Mouse (Mus musculus): Measurements from ENCODE around the gene Pnpla1. TPM values are rescaled to one million over a fixed set of nuclear protein-coding genes. Genes with fewer than 3 reads are reported as not detected.

Gene Pnpla1
- total and polyA plus RNA-seq, 3 experiments, result not detected

DNA sequence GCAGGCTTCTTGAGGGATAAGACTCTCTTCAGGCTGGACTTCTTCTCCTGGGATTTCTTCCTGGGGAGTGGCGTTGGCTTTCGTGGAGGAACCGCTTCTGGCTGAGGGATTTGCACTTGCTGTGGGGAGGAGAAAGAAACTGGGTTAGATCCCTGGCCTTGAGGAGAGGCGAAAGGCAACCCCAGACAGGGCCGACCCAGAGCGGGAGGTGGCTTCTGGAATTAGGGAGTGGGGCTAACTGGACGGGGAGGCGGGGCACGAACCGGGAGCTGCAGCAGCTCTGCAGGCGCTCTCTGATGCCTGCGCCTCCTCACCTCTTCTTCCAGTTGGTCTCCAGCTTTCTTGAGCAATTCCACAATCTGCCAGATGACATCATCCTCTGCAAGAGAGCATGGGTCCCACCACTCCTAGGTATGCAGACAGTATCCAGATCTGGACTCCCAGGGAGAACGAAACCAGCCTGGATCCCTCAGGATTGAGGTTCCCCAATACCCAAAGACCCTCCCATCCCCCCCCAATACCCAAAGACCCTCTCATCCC, 47.2 kb downstream of the Pnpla1 start:
- H3K4me2 ChIP-seq (ENCODE audit: insufficient read depth, low read depth, poor library complexity, severe bottlenecking), result no peak overlapping the region
- H3K36me3 ChIP-seq (replicated peaks in 1 of 2; ENCODE audit: control insufficient read depth in 1 of 2, insufficient read depth in 1 of 2, low read length in 1 of 2), result no peaks in the 10 kb centered on the region
- dilution Hi-C loops (cut with MboI; ENCODE audit: extremely low pct_ligation_motif_present, extremely low pct_unique_long_range_greater_than_20kb, low sequenced_read_pairs) (no loop called here), in situ Hi-C loops (cut with MboI; ENCODE audit: low pct_ligation_motif_present, low pct_unique_long_range_greater_than_20kb, low sequenced_read_pairs) (loop anchor here (10.0 kb wide), 1 partner anchor 109 kb away; no protein-coding TSS in a partner anchor)
- no peaks in the 10 kb centered on the region for H3K79me2 ChIP-seq (replicated peaks; ENCODE audit: control insufficient read depth, extremely low read depth, insufficient read depth, poor library complexity, severe bottlenecking)
- no peak for DNase-seq (ENCODE audit: extremely low read depth)
- H3K9ac ChIP-seq (ENCODE audit: insufficient read depth, low read depth), result no peak overlapping the region
- H3K9me3 ChIP-seq (replicated peaks; ENCODE audit: low read length), result peaks cover 11% of the 10 kb centered on the region
- no peak overlapping the region for H3K4me3 ChIP-seq (replicated peaks in 1 of 3; ENCODE audit: low read depth in 2 of 3, low read length in 2 of 3, poor library complexity in 1 of 3)
- H3K4me1 ChIP-seq (ENCODE audit: control insufficient read depth in 1 of 2, insufficient read depth in 2 of 2), result no peaks in the 10 kb centered on the region
- H3K27ac ChIP-seq (ENCODE audit: insufficient read depth, low read depth), result no peak overlapping the region
- TF ChIP-seq ZKSCAN1 (IDR thresholded peaks at IDR 0.05; ENCODE audit: borderline replicate concordance, low read depth, low read length) (no peak), MEF2A (IDR thresholded peaks at IDR 0.05; ENCODE audit: borderline replicate concordance, low read depth, low read length) (no peak), POLR2A (IDR thresholded peaks at IDR 0.05; ENCODE audit: low read depth, low read length) (no peak), MXI1 (IDR thresholded peaks at IDR 0.05; ENCODE audit: low read depth, low read length) (no peak), TCF12 (IDR thresholded peaks at IDR 0.05; ENCODE audit: low read depth, low read length) (no peak), MAX (IDR thresholded peaks at IDR 0.05; ENCODE audit: low read length) (no peak), RCOR1 (conservative IDR thresholded peaks at IDR 0.05; ENCODE audit: low read depth, low read length) (no peak), CHD2 (IDR thresholded peaks at IDR 0.05; ENCODE audit: low read length) (no peak), SIN3A (IDR thresholded peaks at IDR 0.05; ENCODE audit: low read length) (no peak), CTCF (conservative IDR thresholded peaks at IDR 0.05 in 1 of 2, IDR thresholded peaks at IDR 0.05 in 1 of 2; ENCODE audit: low read depth in 2 of 2, low read length in 2 of 2) (no peak), GABPA (IDR thresholded peaks at IDR 0.05; ENCODE audit: insufficient replicate concordance, low read depth, low read length) (no peak), E2F4 (IDR thresholded peaks at IDR 0.05; ENCODE audit: insufficient replicate concordance, low read depth, low read length) (no peak), UBTF (IDR thresholded peaks at IDR 0.05; ENCODE audit: low read depth, low read length) (no peak), POLR2AphosphoS2 (IDR thresholded peaks at IDR 0.05; ENCODE audit: low read depth, low read length) (no peak), ZNF384 (IDR thresholded peaks at IDR 0.05; ENCODE audit: low read depth, low read length) (no peak), MYC (IDR thresholded peaks at IDR 0.05; ENCODE audit: low read depth, low read length) (no peak), ELF1 (IDR thresholded peaks at IDR 0.05; ENCODE audit: low read depth, low read length) (no peak), TBP (conservative IDR thresholded peaks at IDR 0.05; ENCODE audit: low read depth, low read length) (no peak), ZMIZ1 (IDR thresholded peaks at IDR 0.05; ENCODE audit: low read depth, low read length) (no peak)
- peaks cover 7% of the 10 kb centered on the region for H3K27me3 ChIP-seq (replicated peaks)

DNA sequence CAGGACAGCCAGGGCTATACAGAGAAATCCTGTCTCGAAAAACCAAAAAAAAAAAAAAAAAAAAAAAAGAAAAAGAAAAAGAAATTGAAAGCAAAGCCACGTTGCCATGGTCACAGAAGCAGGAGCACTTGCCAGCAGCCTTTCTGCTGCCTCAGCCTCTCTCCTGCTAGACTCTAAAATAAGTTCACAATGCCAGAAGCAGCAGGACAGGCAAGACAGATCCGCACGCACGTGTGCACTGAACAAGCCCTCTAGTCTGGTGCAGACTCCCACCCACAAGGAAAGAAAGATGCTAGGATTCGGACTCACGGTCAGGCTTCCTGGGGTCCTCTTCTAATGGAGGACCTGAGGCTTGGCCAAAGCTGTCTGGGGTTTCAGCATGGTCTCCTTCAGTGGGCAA, 49.7 kb downstream of the Pnpla1 start:
- Histone ChIP-seq H3K4me2 (ENCODE audit: insufficient read depth, low read depth, poor library complexity, severe bottlenecking) (no peak overlapping the region), H3K79me2 (replicated peaks; ENCODE audit: control insufficient read depth, extremely low read depth, insufficient read depth, poor library complexity, severe bottlenecking) (no peaks in the 10 kb centered on the region), H3K9me3 (replicated peaks; ENCODE audit: low read length) (no peaks in the 10 kb centered on the region), H3K36me3 (replicated peaks in 1 of 2; ENCODE audit: control insufficient read depth in 1 of 2, insufficient read depth in 1 of 2, low read length in 1 of 2) (no peaks in the 10 kb centered on the region), H3K27ac (ENCODE audit: insufficient read depth, low read depth) (no peak overlapping the region), H3K27me3 (replicated peaks) (peaks cover 4% of the 10 kb centered on the region), H3K4me3 (replicated peaks in 1 of 3; ENCODE audit: low read depth in 2 of 3, low read length in 2 of 3, poor library complexity in 1 of 3) (no peak overlapping the region), H3K4me1 (ENCODE audit: control insufficient read depth in 1 of 2, insufficient read depth in 2 of 2) (no peaks in the 10 kb centered on the region), H3K9ac (ENCODE audit: insufficient read depth, low read depth) (no peak overlapping the region)
- dilution Hi-C loops (cut with MboI; ENCODE audit: extremely low pct_ligation_motif_present, extremely low pct_unique_long_range_greater_than_20kb, low sequenced_read_pairs), result no loop called here
- TF ChIP-seq CHD2 (IDR thresholded peaks at IDR 0.05; ENCODE audit: low read length) (no peak), SIN3A (IDR thresholded peaks at IDR 0.05; ENCODE audit: low read length) (no peak), USF2 (conservative IDR thresholded peaks at IDR 0.05; ENCODE audit: low read depth, low read length) (no peak), BHLHE40 (IDR thresholded peaks at IDR 0.05; ENCODE audit: low read depth, low read length) (no peak), UBTF (IDR thresholded peaks at IDR 0.05; ENCODE audit: low read depth, low read length) (no peak), MYC (IDR thresholded peaks at IDR 0.05; ENCODE audit: low read depth, low read length) (no peak), MAX (IDR thresholded peaks at IDR 0.05; ENCODE audit: low read length) (no peak), JUN (IDR thresholded peaks at IDR 0.05; ENCODE audit: insufficient read depth, low read depth, low read length) (no peak), ETS1 (conservative IDR thresholded peaks at IDR 0.05; ENCODE audit: low read depth, low read length) (no peak), MEF2A (IDR thresholded peaks at IDR 0.05; ENCODE audit: borderline replicate concordance, low read depth, low read length) (no peak), TBP (conservative IDR thresholded peaks at IDR 0.05; ENCODE audit: low read depth, low read length) (no peak)
- no peak for DNase-seq (ENCODE audit: extremely low read depth)
- in situ Hi-C loops (cut with MboI; ENCODE audit: low pct_ligation_motif_present, low pct_unique_long_range_greater_than_20kb, low sequenced_read_pairs), result loop anchor here (10.0 kb wide), 1 partner anchor 107 kb away; no protein-coding TSS in a partner anchor

All from CH12.LX (cell line).